Mouse (Mus musculus) brain, adult 2 months (tissue): ENCODE measurements around the gene Aldh1l1.
A peak's percentile ranks its signal among the peaks of the same experiment; 100 is the strongest.

Experiments used
- DNase-seq: peaks from one replicate; pipeline ENCODE4 v3.0.0; 2011; ENCODE audit warnings: low read depth, low spot score

Gene Aldh1l1

GRCm38 (mm10) chr6:90486176-90486921, at the start of gene Aldh1l1:
Aldh1l1 (plus strand) TSS chr6:90486427.
- DNase-seq, result peak; percentile 28

GRCm38 (mm10) chr6:90437041-90437440, 49.2 kb upstream of the Aldh1l1 start:
- no peak for DNase-seq

- DNase-seq, result no peak
Measured at GRCm38 (mm10) chr6:90446883-90447282, 39.3 kb upstream of the Aldh1l1 start.

GRCm38 (mm10) chr6:90450179-90450578, 36.0 kb upstream of the Aldh1l1 start:
- peak; percentile 92 for DNase-seq

GRCm38 (mm10) chr6:90450697-90451096, 35.5 kb upstream of the Aldh1l1 start:
- no peak for DNase-seq

GRCm38 (mm10) chr6:90451512-90451911, 34.7 kb upstream of the Aldh1l1 start:
- DNase-seq, result no peak

GRCm38 (mm10) chr6:90452603-90453002, 33.6 kb upstream of the Aldh1l1 start:
- no peak for DNase-seq

- no peak for DNase-seq
Measured at GRCm38 (mm10) chr6:90453751-90454150, 32.5 kb upstream of the Aldh1l1 start.

- DNase-seq, result no peak
Measured at GRCm38 (mm10) chr6:90457421-90457820, 28.8 kb upstream of the Aldh1l1 start.

- DNase-seq, result no peak
Measured at GRCm38 (mm10) chr6:90461181-90461580, 25.0 kb upstream of the Aldh1l1 start.

- DNase-seq, result peak; percentile 31
Measured at GRCm38 (mm10) chr6:90461771-90462170, 24.5 kb upstream of the Aldh1l1 start.

- peak; percentile 93 for DNase-seq
Measured at GRCm38 (mm10) chr6:90462181-90462706, 24.0 kb upstream of the Aldh1l1 start, which contains the start of gene Klf15. Klf15 (plus strand) TSS chr6:90462576.

- DNase-seq, result peak; percentile 63
Measured at GRCm38 (mm10) chr6:90462841-90463227, 23.4 kb upstream of the Aldh1l1 start.

GRCm38 (mm10) chr6:90463228-90463862, 22.9 kb upstream of the Aldh1l1 start:
- DNase-seq, result peak; percentile 94

GRCm38 (mm10) chr6:90463890-90464421, 22.3 kb upstream of the Aldh1l1 start:
- DNase-seq, result peak; percentile 11

GRCm38 (mm10) chr6:90465028-90465640, 21.1 kb upstream of the Aldh1l1 start:
- no peak for DNase-seq

GRCm38 (mm10) chr6:90466079-90466478, 20.1 kb upstream of the Aldh1l1 start:
- DNase-seq, result no peak

- no peak for DNase-seq
Measured at GRCm38 (mm10) chr6:90466847-90467410, 19.3 kb upstream of the Aldh1l1 start.

GRCm38 (mm10) chr6:90468216-90468615, 18.0 kb upstream of the Aldh1l1 start:
- no peak for DNase-seq

GRCm38 (mm10) chr6:90469041-90469440, 17.2 kb upstream of the Aldh1l1 start:
- DNase-seq, result no peak

- DNase-seq, result no peak
Measured at GRCm38 (mm10) chr6:90470255-90470654, 16.0 kb upstream of the Aldh1l1 start.
